Mouse (Mus musculus) erythroblast, embryonic 14.5 days (primary cell): ENCODE measurements around the gene Dpp8.

Experiments used
- GATA1 ChIP-seq: IDR thresholded peaks from 2 replicates; pipeline ENCODE4 v1.6.1; 2012; ENCODE audit warnings: low read length, inconsistent platforms, mixed read lengths
- TAL1 ChIP-seq: IDR thresholded peaks from 3 replicates; pipeline ENCODE4 v1.6.1; 2012; ENCODE audit warnings: low read length, inconsistent platforms, mixed read lengths

DNA sequence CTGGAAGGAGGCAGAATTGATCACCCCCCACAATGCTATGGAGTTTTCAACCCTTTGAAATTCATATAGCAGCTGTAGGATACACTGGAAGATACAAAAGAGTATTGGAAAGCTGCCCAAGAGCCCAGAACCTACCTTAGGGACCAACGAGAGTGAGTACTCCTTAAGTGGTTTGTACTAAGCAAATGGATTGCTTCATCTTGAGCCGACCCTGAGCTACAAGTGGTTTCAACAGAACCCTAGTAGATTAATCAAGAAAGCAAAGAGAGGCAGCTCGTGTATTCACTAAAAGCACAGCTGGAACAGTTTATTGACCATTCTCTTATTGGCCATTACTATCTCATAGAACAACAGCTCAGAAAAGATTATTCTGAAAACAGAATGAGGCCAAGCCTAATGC is 13.1 kb upstream of the Dpp8 start:
- TF ChIP-seq GATA1 (no peak), TAL1 (no peak)
